Mouse (Mus musculus) embryonic fibroblast, embryonic 13.5 days (primary cell): ENCODE measurements around the gene a.

Experiments
- CTCF ChIP-seq: IDR thresholded peaks from 2 replicates; pipeline ENCODE4 v1.5.1; 2011; ENCODE audit warnings: mild to moderate bottlenecking, control low read depth, low read length, moderate library complexity, borderline replicate concordance; ENCODE audit not compliant: insufficient read depth
- POLR2A ChIP-seq: IDR thresholded peaks from 2 replicates; pipeline ENCODE4 v1.6.1; 2011; ENCODE audit warnings: low read depth, mild to moderate bottlenecking, control low read depth, low read length, moderate library complexity

- no peak for TF ChIP-seq CTCF
- TF ChIP-seq POLR2A: no peak
Observed at GRCm38 (mm10) chr2:154763226-154763625, 28.0 kb upstream of the a start.
